Mouse (Mus musculus): Measurements from ENCODE around the gene Batf2. TPM values are rescaled to one million over a fixed set of nuclear protein-coding genes. Genes with fewer than 3 reads are reported as not detected.

The Batf2 gene
- polyA plus RNA-seq, 1 experiment from 2014 or later: 0.23 TPM

Other genes with a start within 250 kb of the Batf2 start
- 3.1 and 3.2 TPM in 2 replicates for gene Tigd3, start 246.8 kb upstream of the Batf2 start, polyA plus RNA-seq (2014; fragmentation: Nextera tagmentation; extraction: Ambion mirVana)
- 132 and 148 TPM in 2 replicates for gene Dpf2, start 228.0 kb upstream of the Batf2 start, polyA plus RNA-seq (2014; fragmentation: Nextera tagmentation; extraction: Ambion mirVana)
- 7.3 and 7.4 TPM in 2 replicates for gene Cdc42ep2, start 216.2 kb upstream of the Batf2 start, polyA plus RNA-seq (2014; fragmentation: Nextera tagmentation; extraction: Ambion mirVana)
- gene Pola2, start 176.8 kb upstream of the Batf2 start, polyA plus RNA-seq (2014; fragmentation: Nextera tagmentation; extraction: Ambion mirVana): 68.9 and 73.2 TPM in 2 replicates
- not detected in 2 replicates for gene Slc22a20, start 154.8 kb upstream of the Batf2 start, polyA plus RNA-seq (2014; fragmentation: Nextera tagmentation; extraction: Ambion mirVana)
- 16.1 and 16.6 TPM in 2 replicates for gene Capn1, start 125.1 kb upstream of the Batf2 start, polyA plus RNA-seq (2014; fragmentation: Nextera tagmentation; extraction: Ambion mirVana)
- gene Syvn1, start 94.4 kb upstream of the Batf2 start, polyA plus RNA-seq (2014; fragmentation: Nextera tagmentation; extraction: Ambion mirVana): 24.8 and 27.5 TPM in 2 replicates
- 75.5 and 77.4 TPM in 2 replicates for gene Mrpl49, start 83.2 kb upstream of the Batf2 start, polyA plus RNA-seq (2014; fragmentation: Nextera tagmentation; extraction: Ambion mirVana)
- gene Fau, start 83.1 kb upstream of the Batf2 start, polyA plus RNA-seq (2014; fragmentation: Nextera tagmentation; extraction: Ambion mirVana): 902 and 945 TPM in 2 replicates
- 27.6 and 30.8 TPM in 2 replicates for gene Znhit2, start 79.8 kb upstream of the Batf2 start, polyA plus RNA-seq (2014; fragmentation: Nextera tagmentation; extraction: Ambion mirVana)
- 24.8 and 24.9 TPM in 2 replicates for gene Tm7sf2, start 72.6 kb upstream of the Batf2 start, polyA plus RNA-seq (2014; fragmentation: Nextera tagmentation; extraction: Ambion mirVana)
- 60.1 and 66.7 TPM in 2 replicates for gene Vps51, start 63.8 kb upstream of the Batf2 start, polyA plus RNA-seq (2014; fragmentation: Nextera tagmentation; extraction: Ambion mirVana)
- not detected in 2 replicates for gene Tmem262, start 61.0 kb upstream of the Batf2 start, polyA plus RNA-seq (2014; fragmentation: Nextera tagmentation; extraction: Ambion mirVana)
- gene Gm28374, start 58.7 kb upstream of the Batf2 start, polyA plus RNA-seq (2014; fragmentation: Nextera tagmentation; extraction: Ambion mirVana): 1.0 and 2.1 TPM in 2 replicates
- gene Zfpl1, start 56.0 kb upstream of the Batf2 start, polyA plus RNA-seq (2014; fragmentation: Nextera tagmentation; extraction: Ambion mirVana): 77.7 and 81.6 TPM in 2 replicates
- gene Cdca5, start 56.0 kb upstream of the Batf2 start, polyA plus RNA-seq (2014; fragmentation: Nextera tagmentation; extraction: Ambion mirVana): 37.2 and 39.0 TPM in 2 replicates
- 0.42 and 0.62 TPM in 2 replicates for gene AC131692.1, start 46.6 kb upstream of the Batf2 start, polyA plus RNA-seq (2014; fragmentation: Nextera tagmentation; extraction: Ambion mirVana)
- gene Naaladl1, start 35.2 kb upstream of the Batf2 start, polyA plus RNA-seq (2014; fragmentation: Nextera tagmentation; extraction: Ambion mirVana): 0.54 and 0.64 TPM in 2 replicates
- 45.4 and 47.9 TPM in 2 replicates for gene Sac3d1, start 22.3 kb upstream of the Batf2 start, polyA plus RNA-seq (2014; fragmentation: Nextera tagmentation; extraction: Ambion mirVana)
- 27.6 and 30.6 TPM in 2 replicates for gene Snx15, start 12.7 kb upstream of the Batf2 start, polyA plus RNA-seq (2014; fragmentation: Nextera tagmentation; extraction: Ambion mirVana)
- gene Arl2, start 565 bp downstream of the Batf2 start, polyA plus RNA-seq (2014; fragmentation: Nextera tagmentation; extraction: Ambion mirVana): 101 and 107 TPM in 2 replicates
- gene Majin, start 43.4 kb downstream of the Batf2 start, polyA plus RNA-seq (2014; fragmentation: Nextera tagmentation; extraction: Ambion mirVana): not detected in 2 replicates
- gene Gpha2, start 85.4 kb downstream of the Batf2 start, polyA plus RNA-seq (2014; fragmentation: Nextera tagmentation; extraction: Ambion mirVana): 0.90 TPM in 1 of 2 replicates, not detected in the other
- gene Ppp2r5b, start 94.9 kb downstream of the Batf2 start, polyA plus RNA-seq (2014; fragmentation: Nextera tagmentation; extraction: Ambion mirVana): 22.1 and 23.5 TPM in 2 replicates
- 9.2 and 10.4 TPM in 2 replicates for gene Atg2a, start 100.7 kb downstream of the Batf2 start, polyA plus RNA-seq (2014; fragmentation: Nextera tagmentation; extraction: Ambion mirVana)
- 44.9 and 46.2 TPM in 2 replicates for gene Ehd1, start 135.7 kb downstream of the Batf2 start, polyA plus RNA-seq (2014; fragmentation: Nextera tagmentation; extraction: Ambion mirVana)
- 2.2 and 2.3 TPM in 2 replicates for gene Cdc42bpg, start 165.5 kb downstream of the Batf2 start, polyA plus RNA-seq (2014; fragmentation: Nextera tagmentation; extraction: Ambion mirVana)
- 40.0 and 41.3 TPM in 2 replicates for gene Men1, start 194.0 kb downstream of the Batf2 start, polyA plus RNA-seq (2014; fragmentation: Nextera tagmentation; extraction: Ambion mirVana)
- 10.0 TPM in 2 replicates for gene Map4k2, start 200.2 kb downstream of the Batf2 start, polyA plus RNA-seq (2014; fragmentation: Nextera tagmentation; extraction: Ambion mirVana)
- 126 and 139 TPM in 2 replicates for gene Sf1, start 222.7 kb downstream of the Batf2 start, polyA plus RNA-seq (2014; fragmentation: Nextera tagmentation; extraction: Ambion mirVana)
- 9.3 and 10.1 TPM in 2 replicates for gene Pygm, start 243.4 kb downstream of the Batf2 start, polyA plus RNA-seq (2014; fragmentation: Nextera tagmentation; extraction: Ambion mirVana)

All from stomach, embryonic 14.5 days (tissue).